Mouse (Mus musculus): ENCODE measurements at regions not wholly inside any gene's neighbourhood (a gene's known extent, or its start where the extent isn't known, plus 50 kb on each side); places are given as distances from the start of the nearest gene placed in this dataset.

GRCm38 (mm10) chr3:143054858-143055257 is 173.1 kb upstream of the Pkn2 start:
- 75% methylated on average over 3 of the region's 3 CpGs for WGBS
- ATAC-seq (replicated peaks; ENCODE audit: extremely low read depth, insufficient read depth, low FRiP score), result no peak
- no peak overlapping the region for H3K4me3 ChIP-seq (ENCODE audit: low read length)
- no peaks in the 10 kb centered on the region for H3K9me3 ChIP-seq (replicated peaks; ENCODE audit: control insufficient read depth, low read length)
- no peaks in the 10 kb centered on the region for H3K4me1 ChIP-seq (ENCODE audit: control insufficient read depth, insufficient read depth, low read length)
- no peak overlapping the region for H3K4me2 ChIP-seq (ENCODE audit: low read depth, low read length)
- no peak overlapping the region for H3K9ac ChIP-seq (ENCODE audit: low read length)
- no peaks in the 10 kb centered on the region for H3K27me3 ChIP-seq (ENCODE audit: control insufficient read depth, insufficient read depth, low read length)
- H3K36me3 ChIP-seq (ENCODE audit: control insufficient read depth, insufficient read depth), result no peaks in the 10 kb centered on the region
- no peak overlapping the region for H3K27ac ChIP-seq (ENCODE audit: low read length)

DNA sequence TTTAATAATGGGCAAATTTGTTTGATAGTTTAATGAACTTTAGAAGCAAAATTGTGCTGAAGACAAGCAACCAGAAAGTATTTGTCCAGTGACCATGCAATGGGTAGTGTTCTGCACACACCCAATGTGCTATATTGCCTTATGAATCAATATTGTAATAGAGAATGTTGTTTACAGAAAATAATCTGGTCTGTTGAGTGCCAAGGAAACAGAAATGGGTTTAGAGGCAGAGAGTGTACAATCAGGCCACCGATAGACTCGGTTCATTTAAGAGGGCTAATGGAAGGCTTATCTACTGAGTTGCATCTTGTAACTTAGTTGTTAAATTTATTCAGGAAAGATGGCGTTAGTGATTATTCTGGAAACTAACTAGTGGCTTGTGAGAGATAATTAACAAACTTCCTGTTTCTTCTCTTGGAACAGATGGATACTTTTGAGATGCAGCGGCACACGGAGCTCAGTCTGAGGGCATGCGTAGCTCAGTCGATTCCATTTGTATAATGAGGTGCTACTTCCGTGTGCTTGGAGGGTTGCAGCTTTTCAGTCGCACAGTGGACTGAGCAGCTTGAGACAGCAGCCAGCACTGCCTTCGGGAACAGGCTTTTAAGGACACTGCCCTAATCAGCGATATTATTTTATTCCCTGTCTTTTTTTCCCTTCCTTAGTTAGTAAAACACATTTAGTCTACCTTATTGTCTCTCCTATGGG is 171.6 kb upstream of the Pkn2 start:
- no peak for ATAC-seq (replicated peaks; ENCODE audit: extremely low read depth, insufficient read depth, low FRiP score)
- Histone ChIP-seq H3K4me3 (ENCODE audit: low read length) (no peak overlapping the region), H3K4me2 (ENCODE audit: low read depth, low read length) (no peak overlapping the region), H3K4me1 (ENCODE audit: control insufficient read depth, insufficient read depth, low read length) (no peaks in the 10 kb centered on the region), H3K9me3 (replicated peaks; ENCODE audit: control insufficient read depth, low read length) (no peaks in the 10 kb centered on the region), H3K9ac (ENCODE audit: low read length) (no peak overlapping the region), H3K27me3 (ENCODE audit: control insufficient read depth, insufficient read depth, low read length) (no peaks in the 10 kb centered on the region), H3K36me3 (ENCODE audit: control insufficient read depth, insufficient read depth) (no peaks in the 10 kb centered on the region), H3K27ac (ENCODE audit: low read length) (no peak overlapping the region)
- 69% methylated on average over 11 of the region's 11 CpGs for WGBS

- Histone ChIP-seq H3K9ac (ENCODE audit: low read length) (no peak overlapping the region), H3K36me3 (ENCODE audit: control insufficient read depth, insufficient read depth) (no peaks in the 10 kb centered on the region), H3K27ac (ENCODE audit: low read length) (no peak overlapping the region), H3K4me2 (ENCODE audit: low read depth, low read length) (no peak overlapping the region), H3K27me3 (ENCODE audit: control insufficient read depth, insufficient read depth, low read length) (no peaks in the 10 kb centered on the region), H3K4me1 (ENCODE audit: control insufficient read depth, insufficient read depth, low read length) (no peaks in the 10 kb centered on the region), H3K4me3 (ENCODE audit: low read length) (no peak overlapping the region), H3K9me3 (replicated peaks; ENCODE audit: control insufficient read depth, low read length) (no peaks in the 10 kb centered on the region)
- ATAC-seq (replicated peaks; ENCODE audit: extremely low read depth, insufficient read depth, low FRiP score), result no peak
- 83% methylated on average over 3 of the region's 3 CpGs for WGBS
Measured at GRCm38 (mm10) chr3:143040666-143041065, 158.9 kb upstream of the Pkn2 start.

GRCm38 (mm10) chr3:143036108-143036507 is 154.3 kb upstream of the Pkn2 start:
- no peak for ATAC-seq (replicated peaks; ENCODE audit: extremely low read depth, insufficient read depth, low FRiP score)
- Histone ChIP-seq H3K36me3 (ENCODE audit: control insufficient read depth, insufficient read depth) (no peaks in the 10 kb centered on the region), H3K27me3 (ENCODE audit: control insufficient read depth, insufficient read depth, low read length) (no peaks in the 10 kb centered on the region), H3K4me1 (ENCODE audit: control insufficient read depth, insufficient read depth, low read length) (no peaks in the 10 kb centered on the region), H3K9ac (ENCODE audit: low read length) (no peak overlapping the region), H3K9me3 (replicated peaks; ENCODE audit: control insufficient read depth, low read length) (no peaks in the 10 kb centered on the region), H3K27ac (ENCODE audit: low read length) (no peak overlapping the region), H3K4me3 (ENCODE audit: low read length) (no peak overlapping the region), H3K4me2 (ENCODE audit: low read depth, low read length) (no peak overlapping the region)
- 90% methylated on average over 1 of the region's 1 CpGs for WGBS

- Histone ChIP-seq H3K4me1 (ENCODE audit: control insufficient read depth, insufficient read depth, low read length) (no peaks in the 10 kb centered on the region), H3K27me3 (ENCODE audit: control insufficient read depth, insufficient read depth, low read length) (no peaks in the 10 kb centered on the region), H3K4me3 (ENCODE audit: low read length) (no peak overlapping the region), H3K4me2 (ENCODE audit: low read depth, low read length) (no peak overlapping the region), H3K36me3 (ENCODE audit: control insufficient read depth, insufficient read depth) (no peaks in the 10 kb centered on the region), H3K9ac (ENCODE audit: low read length) (no peak overlapping the region), H3K27ac (ENCODE audit: low read length) (no peak overlapping the region), H3K9me3 (replicated peaks; ENCODE audit: control insufficient read depth, low read length) (no peaks in the 10 kb centered on the region)
- 64% methylated on average over 9 of the region's 9 CpGs for WGBS
- no peak for ATAC-seq (replicated peaks; ENCODE audit: extremely low read depth, insufficient read depth, low FRiP score)
Measured at GRCm38 (mm10) chr3:143034588-143034987, 152.8 kb upstream of the Pkn2 start.

GRCm38 (mm10) chr3:143022486-143022885 is 140.7 kb upstream of the Pkn2 start:
- H3K36me3 ChIP-seq (ENCODE audit: control insufficient read depth, insufficient read depth), result no peaks in the 10 kb centered on the region
- H3K27ac ChIP-seq (ENCODE audit: low read length), result no peak overlapping the region
- no peaks in the 10 kb centered on the region for H3K4me1 ChIP-seq (ENCODE audit: control insufficient read depth, insufficient read depth, low read length)
- H3K4me2 ChIP-seq (ENCODE audit: low read depth, low read length), result no peak overlapping the region
- no peaks in the 10 kb centered on the region for H3K9me3 ChIP-seq (replicated peaks; ENCODE audit: control insufficient read depth, low read length)
- no peaks in the 10 kb centered on the region for H3K27me3 ChIP-seq (ENCODE audit: control insufficient read depth, insufficient read depth, low read length)
- H3K9ac ChIP-seq (ENCODE audit: low read length), result no peak overlapping the region
- no peak overlapping the region for H3K4me3 ChIP-seq (ENCODE audit: low read length)
- WGBS, result 73% methylated on average over 4 of the region's 4 CpGs
- no peak for ATAC-seq (replicated peaks; ENCODE audit: extremely low read depth, insufficient read depth, low FRiP score)

DNA sequence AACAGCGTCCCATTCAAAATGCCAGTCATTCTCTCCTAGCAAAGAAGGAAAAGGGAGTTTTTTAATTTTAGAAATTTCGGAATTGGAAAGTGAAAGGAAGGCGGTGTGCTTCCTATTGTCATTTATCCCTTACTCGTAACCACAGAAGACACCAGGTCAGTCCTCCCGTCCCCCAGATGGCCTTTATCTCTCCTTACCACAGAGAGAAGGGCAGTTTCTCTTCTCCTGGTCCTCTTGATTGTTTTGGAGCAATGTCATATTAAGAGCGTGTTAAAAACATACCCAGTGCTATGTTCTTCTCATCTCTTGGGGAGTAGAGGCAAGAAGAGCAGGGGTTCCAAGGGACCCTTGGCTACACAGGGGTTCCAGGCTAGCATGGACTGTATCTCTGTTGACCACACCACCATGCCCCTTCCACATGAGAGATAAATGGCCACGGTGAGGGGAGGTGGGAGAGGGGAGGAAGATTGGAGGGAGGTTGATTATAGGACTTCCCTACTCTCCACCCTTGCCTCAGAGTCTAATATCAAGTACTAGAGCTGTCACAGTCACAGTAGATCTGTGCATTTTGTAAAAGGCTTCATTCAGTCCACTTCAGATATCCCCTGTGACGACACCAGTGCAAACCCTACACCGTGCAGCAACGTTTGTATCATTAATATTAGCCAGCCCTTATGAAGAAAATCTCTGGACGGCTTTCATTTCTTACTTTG is 139.5 kb upstream of the Pkn2 start:
- no peaks in the 10 kb centered on the region for H3K9me3 ChIP-seq (replicated peaks; ENCODE audit: control insufficient read depth, low read length)
- H3K27ac ChIP-seq (ENCODE audit: low read length), result no peak overlapping the region
- H3K27me3 ChIP-seq (ENCODE audit: control insufficient read depth, insufficient read depth, low read length), result no peaks in the 10 kb centered on the region
- no peak for ATAC-seq (replicated peaks; ENCODE audit: extremely low read depth, insufficient read depth, low FRiP score)
- H3K36me3 ChIP-seq (ENCODE audit: control insufficient read depth, insufficient read depth), result no peaks in the 10 kb centered on the region
- no peak overlapping the region for H3K4me2 ChIP-seq (ENCODE audit: low read depth, low read length)
- H3K9ac ChIP-seq (ENCODE audit: low read length), result no peak overlapping the region
- 72% methylated on average over 11 of the region's 11 CpGs for WGBS
- no peaks in the 10 kb centered on the region for H3K4me1 ChIP-seq (ENCODE audit: control insufficient read depth, insufficient read depth, low read length)
- no peak overlapping the region for H3K4me3 ChIP-seq (ENCODE audit: low read length)

GRCm38 (mm10) chr3:143017480-143017879 is 135.7 kb upstream of the Pkn2 start:
- 81% methylated on average over 4 of the region's 4 CpGs for WGBS
- no peak overlapping the region for H3K4me3 ChIP-seq (ENCODE audit: low read length)
- H3K4me1 ChIP-seq (ENCODE audit: control insufficient read depth, insufficient read depth, low read length), result 0 out of 2 replicates have a peak, but pooled peaks cover 3% of the 10 kb centered on the region
- no peak overlapping the region for H3K4me2 ChIP-seq (ENCODE audit: low read depth, low read length)
- no peak overlapping the region for H3K9ac ChIP-seq (ENCODE audit: low read length)
- H3K36me3 ChIP-seq (ENCODE audit: control insufficient read depth, insufficient read depth), result no peaks in the 10 kb centered on the region
- H3K27me3 ChIP-seq (ENCODE audit: control insufficient read depth, insufficient read depth, low read length), result no peaks in the 10 kb centered on the region
- no peaks in the 10 kb centered on the region for H3K9me3 ChIP-seq (replicated peaks; ENCODE audit: control insufficient read depth, low read length)
- H3K27ac ChIP-seq (ENCODE audit: low read length), result no peak overlapping the region
- no peak for ATAC-seq (replicated peaks; ENCODE audit: extremely low read depth, insufficient read depth, low FRiP score)

DNA sequence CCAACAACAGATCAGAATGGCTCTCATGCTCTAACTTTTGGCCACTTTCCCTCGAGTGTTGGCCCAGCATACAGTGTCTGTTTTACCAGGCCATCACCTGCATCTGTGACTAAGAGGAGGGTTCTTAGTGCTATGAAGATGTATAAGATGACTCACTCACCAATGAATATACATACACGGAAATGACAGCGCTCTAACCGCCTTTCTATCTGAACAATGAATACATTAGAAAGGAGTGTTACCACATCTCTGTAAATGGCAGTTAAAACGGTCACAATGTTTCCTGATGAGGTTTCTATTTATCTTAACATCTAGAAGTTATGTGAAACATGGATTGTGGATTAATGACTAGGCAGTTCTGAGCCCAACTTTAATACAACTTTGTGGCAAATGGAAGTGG is 135.0 kb upstream of the Pkn2 start:
- no peak overlapping the region for H3K27ac ChIP-seq (ENCODE audit: low read length)
- no peaks in the 10 kb centered on the region for H3K36me3 ChIP-seq (ENCODE audit: control insufficient read depth, insufficient read depth)
- no peaks in the 10 kb centered on the region for H3K9me3 ChIP-seq (replicated peaks; ENCODE audit: control insufficient read depth, low read length)
- no peak overlapping the region for H3K4me2 ChIP-seq (ENCODE audit: low read depth, low read length)
- no peaks in the 10 kb centered on the region for H3K27me3 ChIP-seq (ENCODE audit: control insufficient read depth, insufficient read depth, low read length)
- 0 out of 2 replicates have a peak, but pooled peaks cover 3% of the 10 kb centered on the region for H3K4me1 ChIP-seq (ENCODE audit: control insufficient read depth, insufficient read depth, low read length)
- WGBS, result 74% methylated on average over 5 of the region's 5 CpGs
- no peak; the same call in 1 of the 2 replicates for ATAC-seq (replicated peaks; ENCODE audit: extremely low read depth, insufficient read depth, low FRiP score)
- H3K9ac ChIP-seq (ENCODE audit: low read length), result no peak overlapping the region
- no peak overlapping the region for H3K4me3 ChIP-seq (ENCODE audit: low read length)
